Mouse (Mus musculus) kidney, embryonic 14.5 days (tissue): ENCODE results near the gene Ntn5. TPM values are rescaled to one million over a fixed set of nuclear protein-coding genes. Genes with fewer than 3 reads are reported as not detected.

Source experiments
- ATAC-seq: fragments of 200-750 bp; cut with Nextera tagmentation; 2 replicates; pipeline ENCODE4 v1.8.0; 2017; ENCODE audit warnings: moderate number of reproducible peaks, mild to moderate bottlenecking, moderate TSS enrichment, moderate library complexity; ENCODE audit not compliant: low FRiP score, low TSS enrichment
- H3K27ac ChIP-seq: fragments of 300-500 bp; sonication (generic); 2 replicates; pipeline ENCODE4 v1.5.1; 2014; ENCODE audit warnings: low read depth, mild to moderate bottlenecking, low read length, moderate library complexity, mixed read lengths
- H3K27me3 ChIP-seq: fragments of 300-500 bp; sonication (generic); 2 replicates; pipeline ENCODE4 v1.6.1; 2014; ENCODE audit warnings: mild to moderate bottlenecking, low read length; ENCODE audit not compliant: control insufficient read depth, insufficient read depth
- H3K36me3 ChIP-seq: fragments of 300-500 bp; sonication (generic); 2 replicates; pipeline ENCODE4 v1.6.1; 2014; ENCODE audit warnings: low read length, mixed read lengths; ENCODE audit not compliant: control insufficient read depth, insufficient read depth
- H3K4me1 ChIP-seq: fragments of 300-500 bp; sonication (generic); 2 replicates; pipeline ENCODE4 v1.6.1; 2014; ENCODE audit warnings: low read length, mixed read lengths; ENCODE audit not compliant: control insufficient read depth, insufficient read depth
- H3K4me2 ChIP-seq: fragments of 300-500 bp; sonication (generic); replicated peaks from 2 replicates; pipeline ENCODE4 v1.6.1; 2014; ENCODE audit warnings: low read depth, mild to moderate bottlenecking, low read length
- H3K4me3 ChIP-seq: fragments of 300-500 bp; sonication (generic); 2 replicates; pipeline ENCODE4 v1.5.1; 2014; ENCODE audit warnings: mild to moderate bottlenecking, low read length
- H3K9ac ChIP-seq: fragments of 300-500 bp; sonication (generic); 2 replicates; pipeline ENCODE4 v1.6.1; 2014; ENCODE audit warnings: low read depth, mild to moderate bottlenecking, low read length, moderate library complexity
- H3K9me3 ChIP-seq: fragments of 300-500 bp; sonication (generic); 2 replicates; pipeline ENCODE4 v1.6.1; 2016; ENCODE audit warnings: low read length; ENCODE audit not compliant: control insufficient read depth
- whole genome bisulfite sequencing: fragments of 180-500 bp; shearing (Covaris S2); extraction: QIAGEN DNeasy Blood & Tissue Kit; methylation state at CpG from one replicate; pipeline ENCODE4 v1.1.7; 2014; 5-methylcytosine and 5-hydroxymethylcytosine counted together
- polyA plus RNA-seq: library from polyadenylated mRNA; unstranded; fragments of >200 nt; fragmentation: Nextera tagmentation; extraction: Ambion mirVana; gene quantifications from 2 replicates; pipeline ENCODE4 v1.2.1, GENCODE M21; 2014

Gene Ntn5
- polyA plus RNA-seq, 1 experiment from 2014 or later: 0.27 TPM

DNA sequence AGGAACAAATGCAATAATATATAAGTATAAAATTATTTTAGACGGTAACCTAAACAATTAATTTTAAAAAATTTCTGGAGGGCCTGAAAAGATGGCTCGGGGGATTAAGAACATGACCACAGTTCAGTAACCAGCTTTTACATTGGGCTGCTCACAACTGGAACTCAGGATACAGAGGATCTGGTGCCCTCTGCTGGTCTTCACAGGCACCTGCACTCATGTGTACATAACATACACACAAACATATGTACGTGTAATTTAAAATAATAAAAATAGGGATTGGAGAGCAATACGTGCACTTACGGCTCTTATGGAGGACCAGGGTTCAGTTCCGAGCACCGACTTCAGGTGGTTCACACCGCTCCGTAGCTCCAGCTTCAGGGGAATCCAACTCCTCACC is 14.9 kb upstream of the Ntn5 start:
- WGBS: 96% methylated on average over 9 of the region's 9 CpGs
- Histone ChIP-seq H3K9me3 (no peaks in the 10 kb centered on the region), H3K27me3 (no peaks in the 10 kb centered on the region), H3K27ac (no peak overlapping the region), H3K4me1 (peaks cover 16% of the 10 kb centered on the region; the same call in 1 of the 2 replicates), H3K4me2 (no peak overlapping the region), H3K9ac (no peak overlapping the region), H3K4me3 (no peak overlapping the region), H3K36me3 (no peaks in the 10 kb centered on the region)
- no peak for ATAC-seq

DNA sequence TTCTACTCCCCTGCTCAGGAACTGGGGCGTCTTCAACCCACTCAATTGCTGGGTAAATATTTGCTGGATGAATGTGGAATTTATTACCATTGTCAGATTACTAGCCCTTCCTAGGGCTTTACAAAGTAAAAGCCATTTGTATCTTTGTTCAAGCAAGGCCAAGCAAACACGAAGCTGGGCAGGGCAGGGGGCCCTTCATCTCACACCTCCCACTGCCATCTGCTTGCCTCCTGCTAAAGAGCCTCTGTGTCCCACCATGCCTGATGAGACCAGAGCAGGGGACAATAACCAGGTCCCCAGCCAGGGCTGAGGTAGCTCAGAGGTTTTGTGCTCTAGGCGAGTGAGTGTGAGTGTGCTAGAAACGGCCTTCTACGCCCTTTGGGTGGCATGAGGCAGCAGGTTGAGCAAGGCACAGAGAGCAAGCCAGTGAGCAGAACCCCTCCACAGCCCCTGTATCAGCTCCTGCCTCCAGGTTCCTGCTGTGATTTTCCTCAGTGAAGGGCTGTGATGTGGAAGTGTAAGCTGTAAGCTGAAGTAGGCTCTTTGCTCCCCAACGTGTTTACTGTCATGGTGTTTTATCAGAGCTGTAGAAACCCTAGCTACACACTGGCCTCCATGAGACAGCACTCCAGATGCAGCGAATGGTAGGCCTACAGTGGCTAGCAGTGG is 6.1 kb upstream of the Ntn5 start:
- no peak for ATAC-seq
- Histone ChIP-seq H3K4me3 (no peak overlapping the region), H3K9me3 (no peaks in the 10 kb centered on the region), H3K4me2 (no peak overlapping the region), H3K27me3 (no peaks in the 10 kb centered on the region), H3K9ac (no peak overlapping the region), H3K36me3 (no peaks in the 10 kb centered on the region), H3K27ac (no peak overlapping the region), H3K4me1 (peaks cover 7% of the 10 kb centered on the region)
- WGBS: 70% methylated on average over 7 of the region's 7 CpGs

DNA sequence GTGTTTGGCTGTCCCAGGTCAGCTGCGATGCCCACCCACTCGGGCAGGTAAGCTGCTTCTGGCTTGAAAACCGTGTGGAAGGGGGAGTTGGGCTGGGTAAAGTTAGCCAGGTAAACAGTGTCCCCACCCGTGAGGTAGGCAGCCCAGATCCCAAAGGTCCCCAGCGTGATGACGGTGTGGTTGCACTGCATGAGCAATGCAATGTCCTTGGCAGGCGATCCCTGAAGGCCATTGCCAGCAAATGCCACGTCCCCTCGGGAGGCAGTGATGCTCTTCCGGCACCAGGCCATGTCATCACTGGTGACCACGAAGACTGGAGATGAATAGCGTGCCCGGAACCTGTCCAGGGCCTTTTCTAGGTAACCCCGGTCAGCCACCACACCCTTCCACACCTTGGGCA is 5.3 kb upstream of the Ntn5 start:
- 96% methylated on average over 14 of the region's 14 CpGs for whole genome bisulfite sequencing
- no peak for ATAC-seq

DNA sequence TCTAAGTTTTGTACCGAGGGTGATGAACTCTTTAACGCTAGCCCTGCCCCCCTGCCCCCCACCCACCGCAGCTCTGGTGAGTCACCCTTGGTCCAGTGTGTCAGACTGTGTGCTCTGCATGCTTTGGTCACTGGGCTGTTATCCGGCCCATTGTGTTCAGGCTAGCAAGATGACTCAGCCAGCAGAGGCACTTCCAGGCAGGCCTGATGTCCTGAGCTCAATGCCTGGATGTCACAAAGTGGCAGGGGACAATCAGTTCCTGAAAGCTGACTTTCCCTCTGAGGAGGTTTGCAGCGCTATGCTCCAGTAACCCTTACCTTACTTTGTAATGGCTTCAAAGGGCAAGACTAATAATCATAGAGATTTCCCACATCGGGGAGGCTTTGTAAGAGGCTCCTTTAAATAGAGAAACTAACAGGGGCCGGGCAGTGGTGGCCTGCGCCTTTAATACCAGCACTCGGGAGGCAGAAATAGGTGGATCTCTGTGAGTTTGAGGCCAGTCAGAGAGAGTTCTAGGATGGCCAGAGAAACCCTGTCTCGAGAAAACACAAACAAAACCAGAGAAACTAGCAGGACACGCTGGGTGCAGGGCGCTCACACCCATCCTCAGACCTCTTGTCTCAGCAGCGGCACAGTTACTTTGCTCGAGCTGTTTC is 3.7 kb upstream of the Ntn5 start:
- no peak overlapping the region for H3K4me2 ChIP-seq
- H3K9me3 ChIP-seq: no peaks in the 10 kb centered on the region
- no peak overlapping the region for H3K4me3 ChIP-seq
- H3K4me1 ChIP-seq: peaks cover 10% of the 10 kb centered on the region
- 71% methylated on average over 14 of the region's 14 CpGs for WGBS
- 0 out of 2 replicates have a peak overlapping the region, but pooled peaks have one; percentile 3 for H3K27ac ChIP-seq
- no peaks in the 10 kb centered on the region for H3K36me3 ChIP-seq
- no peaks in the 10 kb centered on the region for H3K27me3 ChIP-seq
- ATAC-seq: no peak
- no peak overlapping the region for H3K9ac ChIP-seq

More for the DNA sequence above, 5.3 kb upstream of the Ntn5 start:
- no peak overlapping the region for H3K27ac ChIP-seq
- no peak overlapping the region for H3K9ac ChIP-seq
- H3K36me3 ChIP-seq: no peaks in the 10 kb centered on the region
- peaks cover 10% of the 10 kb centered on the region for H3K4me1 ChIP-seq
- H3K9me3 ChIP-seq: no peaks in the 10 kb centered on the region
- no peaks in the 10 kb centered on the region for H3K27me3 ChIP-seq
- H3K4me2 ChIP-seq: no peak overlapping the region
- H3K4me3 ChIP-seq: no peak overlapping the region

GRCm38 (mm10) chr7:45681046-45681736 is 2.6 kb upstream of the Ntn5 start:
- no peaks in the 10 kb centered on the region for H3K9me3 ChIP-seq
- no peak overlapping the region for H3K27ac ChIP-seq
- H3K4me1 ChIP-seq: peaks cover 13% of the 10 kb centered on the region
- ATAC-seq: no peak
- no peaks in the 10 kb centered on the region for H3K27me3 ChIP-seq
- no peak overlapping the region for H3K4me2 ChIP-seq
- no peak overlapping the region; the same call in 1 of the 2 replicates for H3K9ac ChIP-seq
- no peaks in the 10 kb centered on the region for H3K36me3 ChIP-seq
- 81% methylated on average over 8 of the region's 8 CpGs for WGBS
- H3K4me3 ChIP-seq: no peak overlapping the region

GRCm38 (mm10) chr7:45682144-45683126 is 1.4 kb upstream of the Ntn5 start:
- Histone ChIP-seq H3K4me1 (peaks cover 18% of the 10 kb centered on the region), H3K36me3 (no peaks in the 10 kb centered on the region), H3K4me2 (peak overlapping the region; percentile 33; the same call in 1 of the 2 replicates), H3K9ac (peak overlapping the region; percentile 50; the same call in 1 of the 2 replicates), H3K27ac (peak overlapping the region; percentile 59), H3K9me3 (no peaks in the 10 kb centered on the region), H3K27me3 (no peaks in the 10 kb centered on the region), H3K4me3 (peak overlapping the region; percentile 14; the same call in 1 of the 2 replicates)
- ATAC-seq: peak; percentile 60
- WGBS: 32% methylated on average over 14 of the region's 14 CpGs

GRCm38 (mm10) chr7:45685811-45686210 is 2.0 kb downstream of the Ntn5 start:
- no peaks in the 10 kb centered on the region for H3K36me3 ChIP-seq
- no peaks in the 10 kb centered on the region for H3K9me3 ChIP-seq
- peaks cover 24% of the 10 kb centered on the region for H3K4me1 ChIP-seq
- H3K27me3 ChIP-seq: no peaks in the 10 kb centered on the region
- no peak overlapping the region for H3K27ac ChIP-seq
- no peak for ATAC-seq
- H3K9ac ChIP-seq: no peak overlapping the region
- no peak overlapping the region for H3K4me2 ChIP-seq
- 44% methylated on average over 10 of the region's 10 CpGs for WGBS
- H3K4me3 ChIP-seq: no peak overlapping the region

- Histone ChIP-seq H3K4me1 (peaks cover 24% of the 10 kb centered on the region), H3K9ac (no peak overlapping the region), H3K36me3 (no peaks in the 10 kb centered on the region), H3K27ac (no peak overlapping the region), H3K4me2 (no peak overlapping the region), H3K4me3 (no peak overlapping the region), H3K27me3 (no peaks in the 10 kb centered on the region), H3K9me3 (no peaks in the 10 kb centered on the region)
- ATAC-seq: no peak
- WGBS: 73% methylated on average over 3 of the region's 3 CpGs
These were observed 3.0 kb downstream of the Ntn5 start for GRCm38 (mm10) chr7:45686841-45687240.
